Mouse (Mus musculus) testis, adult 2 months (tissue): ENCODE measurements around the gene Zdhhc14. TPM values are rescaled to one million over a fixed set of nuclear protein-coding genes. Genes with fewer than 3 reads are reported as not detected.

Experiments used
- H3K27ac ChIP-seq: fragments of 200-500 bp; 2 replicates; pipeline ENCODE4 v1.5.1; 2012; ENCODE audit warnings: low read depth, low read length; ENCODE audit not compliant: control insufficient read depth, insufficient read depth
- H3K27me3 ChIP-seq: fragments of 200-500 bp; 2 replicates; pipeline ENCODE4 v1.6.1; 2012; ENCODE audit warnings: mild to moderate bottlenecking, low read length, moderate library complexity; ENCODE audit not compliant: control insufficient read depth, insufficient read depth
- H3K36me3 ChIP-seq: fragments of 200-500 bp; 2 replicates; pipeline ENCODE4 v1.6.1; 2012; ENCODE audit warnings: mild to moderate bottlenecking, low read length; ENCODE audit not compliant: control insufficient read depth, insufficient read depth
- H3K4me1 ChIP-seq: fragments of 200-500 bp; 2 replicates; pipeline ENCODE4 v1.6.1; 2012; ENCODE audit warnings: low read length; ENCODE audit not compliant: control insufficient read depth, insufficient read depth
- H3K4me3 ChIP-seq: fragments of 200-500 bp; 2 replicates; pipeline ENCODE4 v1.5.1; 2012; ENCODE audit warnings: low read depth, mild to moderate bottlenecking, low read length, moderate library complexity, mixed read lengths; ENCODE audit not compliant: control insufficient read depth
- CTCF ChIP-seq: fragments of 200-500 bp; IDR thresholded peaks from 2 replicates; pipeline ENCODE4 v1.5.1; 2012; ENCODE audit warnings: low read depth, mild to moderate bottlenecking, inconsistent platforms, low read length, moderate library complexity; ENCODE audit not compliant: control insufficient read depth, insufficient read depth, insufficient replicate concordance
- POLR2A ChIP-seq: fragments of 200-500 bp; IDR thresholded peaks from 2 replicates; pipeline ENCODE4 v1.6.1; 2012; ENCODE audit warnings: low read depth, mild to moderate bottlenecking, inconsistent platforms, low read length, moderate library complexity; ENCODE audit not compliant: control insufficient read depth
- polyA plus RNA-seq: library from polyadenylated mRNA; depleted of rRNA; stranded (reverse); fragments of >200 nt; gene quantifications from 2 replicates; pipeline ENCODE4 v1.2.3, GENCODE M21; 2012

Zdhhc14 gene
- polyA plus RNA-seq, 1 experiment = 3.9 TPM

- TF ChIP-seq POLR2A = no peak
- TF ChIP-seq CTCF = no peak
- no peak overlapping the region for H3K27ac ChIP-seq
- H3K36me3 ChIP-seq = no peaks in the 10 kb centered on the region
- H3K4me1 ChIP-seq = no peaks in the 10 kb centered on the region
- H3K4me3 ChIP-seq = no peak overlapping the region
- no peaks in the 10 kb centered on the region for H3K27me3 ChIP-seq
Observed at GRCm38 (mm10) chr17:5545065-5545464, 52.7 kb downstream of the Zdhhc14 start.

- no peak overlapping the region for H3K27ac ChIP-seq
- no peaks in the 10 kb centered on the region for H3K27me3 ChIP-seq
- TF ChIP-seq POLR2A = no peak
- no peak for TF ChIP-seq CTCF
- no peaks in the 10 kb centered on the region for H3K4me1 ChIP-seq
- H3K4me3 ChIP-seq = no peak overlapping the region
- H3K36me3 ChIP-seq = no peaks in the 10 kb centered on the region
Observed at GRCm38 (mm10) chr17:5548546-5548945, 56.2 kb downstream of the Zdhhc14 start.

- Histone ChIP-seq H3K4me1 (no peaks in the 10 kb centered on the region), H3K27me3 (no peaks in the 10 kb centered on the region)
- TF ChIP-seq POLR2A = no peak
- no peak for TF ChIP-seq CTCF
Observed at GRCm38 (mm10) chr17:5549460-5549859, 57.1 kb downstream of the Zdhhc14 start.

DNA sequence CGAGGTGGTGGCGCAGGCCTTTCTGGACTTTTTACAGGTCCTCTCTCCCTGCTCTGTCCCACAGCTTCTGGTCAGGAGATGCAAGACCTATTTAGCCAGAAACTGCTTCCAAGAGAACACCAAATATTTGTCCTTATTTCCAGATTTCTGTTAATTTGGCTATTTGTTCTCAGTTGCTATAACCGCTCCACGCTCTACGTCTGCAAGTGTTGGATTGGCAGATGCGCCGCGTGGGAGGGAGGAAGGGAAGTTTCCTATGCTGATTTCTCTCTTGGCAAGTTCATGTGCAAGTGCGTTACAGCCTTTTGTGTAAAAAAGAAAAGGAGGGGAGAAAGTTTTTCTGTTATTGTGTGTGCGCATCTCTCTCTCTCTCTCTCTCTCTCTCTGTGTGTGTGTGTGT is 58.1 kb downstream of the Zdhhc14 start:
- H3K4me1 ChIP-seq = no peaks in the 10 kb centered on the region
- H3K36me3 ChIP-seq = no peaks in the 10 kb centered on the region
- no peak overlapping the region for H3K27ac ChIP-seq
- no peak overlapping the region for H3K4me3 ChIP-seq
- no peak for TF ChIP-seq CTCF
- no peak for TF ChIP-seq POLR2A
- no peaks in the 10 kb centered on the region for H3K27me3 ChIP-seq

More at GRCm38 (mm10) chr17:5549460-5549859, 57.1 kb downstream of the Zdhhc14 start:
- no peaks in the 10 kb centered on the region for H3K36me3 ChIP-seq
- no peak overlapping the region for H3K4me3 ChIP-seq
- H3K27ac ChIP-seq = no peak overlapping the region

DNA sequence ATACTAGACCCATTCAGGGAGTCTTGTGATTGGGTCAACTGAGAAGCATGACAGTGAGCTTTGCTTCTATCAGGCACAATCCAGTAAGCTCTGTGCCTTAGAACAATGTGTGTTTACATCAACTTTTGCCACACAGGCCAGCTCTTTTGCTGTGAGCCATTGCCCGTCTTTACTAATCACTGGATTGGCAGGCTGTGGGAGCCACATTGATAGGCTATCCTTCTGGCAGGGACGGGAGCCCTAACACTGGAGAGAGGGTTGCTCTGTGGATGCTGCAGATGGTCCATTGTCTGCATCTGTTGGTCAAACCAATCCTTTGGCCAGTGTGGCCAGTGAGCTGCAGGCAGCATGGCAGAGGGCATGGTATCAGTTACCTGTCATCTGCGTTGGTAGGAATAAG is 58.8 kb downstream of the Zdhhc14 start:
- Histone ChIP-seq H3K27me3 (no peaks in the 10 kb centered on the region), H3K4me3 (no peak overlapping the region), H3K4me1 (no peaks in the 10 kb centered on the region), H3K36me3 (no peaks in the 10 kb centered on the region), H3K27ac (no peak overlapping the region)
- TF ChIP-seq POLR2A = no peak
- no peak for TF ChIP-seq CTCF

- no peak overlapping the region for H3K4me3 ChIP-seq
- H3K36me3 ChIP-seq = no peaks in the 10 kb centered on the region
- H3K27ac ChIP-seq = no peak overlapping the region
- H3K4me1 ChIP-seq = no peaks in the 10 kb centered on the region
- TF ChIP-seq CTCF (no peak), POLR2A (no peak)
- H3K27me3 ChIP-seq = no peaks in the 10 kb centered on the region
Observed at GRCm38 (mm10) chr17:5552036-5552760, 59.8 kb downstream of the Zdhhc14 start.

DNA sequence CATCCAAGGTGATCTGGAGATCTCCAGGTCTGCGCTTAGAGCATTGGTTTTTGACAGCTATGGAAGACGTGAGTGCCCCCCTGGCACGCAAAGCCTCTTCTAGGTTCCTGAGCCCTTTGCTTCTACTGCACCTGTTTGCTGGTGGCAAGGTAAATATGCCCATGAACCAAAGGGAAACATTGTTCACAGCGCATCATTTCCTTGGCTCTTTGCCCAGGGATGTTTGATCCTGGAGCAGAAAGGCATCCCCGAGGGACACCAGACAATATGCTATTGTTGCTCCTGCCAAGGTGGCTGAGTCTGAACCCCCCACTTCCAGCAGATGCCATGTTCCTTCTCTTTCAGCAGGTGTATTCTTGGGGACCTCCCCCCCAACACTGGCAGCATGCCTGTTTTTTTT is 61.2 kb downstream of the Zdhhc14 start:
- no peaks in the 10 kb centered on the region for H3K27me3 ChIP-seq
- no peaks in the 10 kb centered on the region for H3K4me1 ChIP-seq
- H3K4me3 ChIP-seq = no peak overlapping the region
- TF ChIP-seq CTCF = no peak
- TF ChIP-seq POLR2A = no peak
- no peak overlapping the region for H3K27ac ChIP-seq
- no peaks in the 10 kb centered on the region for H3K36me3 ChIP-seq
